Mouse (Mus musculus) heart, embryonic 10.5 days (tissue): ENCODE measurements around the gene Gm6020. TPM values are rescaled to one million over a fixed set of nuclear protein-coding genes. Genes with fewer than 3 reads are reported as not detected.

Experiments
- DNase-seq: peaks from one replicate; pipeline ENCODE4 v3.0.0-alpha.2; 2017; ENCODE audit warnings: low spot score
- H3K27ac ChIP-seq: fragments of 300-500 bp; sonication (generic); 2 replicates; pipeline ENCODE4 v1.5.1; 2016; ENCODE audit warnings: mild to moderate bottlenecking
- H3K27me3 ChIP-seq: fragments of 300-500 bp; sonication (generic); 2 replicates; pipeline ENCODE4 v1.6.1; 2016; ENCODE audit warnings: mild to moderate bottlenecking; ENCODE audit not compliant: poor library complexity, insufficient read depth, severe bottlenecking
- H3K36me3 ChIP-seq: fragments of 300-500 bp; sonication (generic); 2 replicates; pipeline ENCODE4 v1.6.1; 2016; ENCODE audit warnings: mild to moderate bottlenecking, moderate library complexity
- H3K4me1 ChIP-seq: fragments of 300-500 bp; sonication (generic); 2 replicates; pipeline ENCODE4 v1.6.1; 2016; ENCODE audit warnings: mild to moderate bottlenecking
- H3K4me3 ChIP-seq: fragments of 300-500 bp; sonication (generic); 2 replicates; pipeline ENCODE4 v1.5.1; 2016; ENCODE audit warnings: mild to moderate bottlenecking, moderate library complexity
- H3K9me3 ChIP-seq: fragments of 300-500 bp; sonication (generic); 2 replicates; pipeline ENCODE4 v1.6.1; 2016; ENCODE audit warnings: mild to moderate bottlenecking, moderate library complexity
- WGBS: fragments of 180-500 bp; shearing (Covaris S2); methylation state at CpG from one replicate; pipeline ENCODE4 v1.1.7; 2016; 5-methylcytosine and 5-hydroxymethylcytosine counted together
- polyA plus RNA-seq: library from polyadenylated mRNA; unstranded; fragments of >200 nt; fragmentation: Nextera tagmentation; extraction: Ambion mirVana; gene quantifications from 2 replicates; pipeline ENCODE4 v1.2.1, GENCODE M21; 2016

Gene Gm6020
- polyA plus RNA-seq, 1 experiment from 2014 or later = not detected

DNA sequence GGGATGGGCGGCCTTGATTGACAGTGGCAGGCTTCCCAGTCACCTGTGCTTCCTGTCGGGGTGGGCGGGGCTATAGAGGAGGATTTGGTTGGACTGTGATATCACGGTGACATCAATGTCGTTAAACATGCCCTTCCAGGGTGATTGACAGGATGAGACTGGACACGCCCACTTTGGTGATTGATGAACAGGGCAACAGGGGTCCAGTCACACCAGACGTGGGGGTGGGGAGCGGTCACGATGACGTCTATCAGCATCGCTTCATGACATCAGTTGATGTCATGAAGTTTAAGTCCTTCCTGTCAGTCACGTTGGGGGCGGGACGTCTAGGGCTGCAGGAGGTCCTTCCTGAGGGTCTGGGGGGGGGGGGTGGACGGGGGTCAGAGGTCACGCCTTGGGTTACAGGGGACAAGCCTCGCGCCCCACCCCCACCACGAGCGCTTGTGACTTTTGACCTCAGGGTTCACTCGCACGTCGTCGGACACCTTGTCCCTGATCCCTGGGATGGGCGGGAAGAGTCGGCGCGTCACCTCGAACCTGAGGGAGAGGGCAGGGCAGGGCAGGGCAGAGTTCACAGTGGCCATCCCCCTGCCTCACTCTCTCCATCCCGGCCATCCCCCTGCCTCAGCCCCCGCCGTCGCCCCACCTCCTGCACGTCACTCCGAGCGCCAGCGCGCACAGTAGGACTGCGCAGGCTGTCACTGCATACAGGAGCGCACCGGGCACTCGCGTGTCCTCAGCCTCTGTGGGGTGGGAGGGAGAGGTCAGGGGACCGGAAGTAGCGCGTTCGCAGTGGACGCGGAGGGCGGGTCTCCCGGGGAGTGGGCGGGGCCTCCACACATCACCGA is 41.2 kb downstream of the Gm6020 start:
- Histone ChIP-seq H3K9me3 (peaks cover 8% of the 10 kb centered on the region; the same call in 1 of the 2 replicates), H3K27me3 (no peaks in the 10 kb centered on the region), H3K36me3 (0 out of 2 replicates have a peak, but pooled peaks cover 6% of the 10 kb centered on the region), H3K4me1 (peaks cover 26% of the 10 kb centered on the region), H3K4me3 (peak overlapping the region; percentile 79), H3K27ac (peak overlapping the region; percentile 94)
- 31% methylated on average over 52 of the region's 53 CpGs for WGBS
- no peak for DNase-seq

DNA sequence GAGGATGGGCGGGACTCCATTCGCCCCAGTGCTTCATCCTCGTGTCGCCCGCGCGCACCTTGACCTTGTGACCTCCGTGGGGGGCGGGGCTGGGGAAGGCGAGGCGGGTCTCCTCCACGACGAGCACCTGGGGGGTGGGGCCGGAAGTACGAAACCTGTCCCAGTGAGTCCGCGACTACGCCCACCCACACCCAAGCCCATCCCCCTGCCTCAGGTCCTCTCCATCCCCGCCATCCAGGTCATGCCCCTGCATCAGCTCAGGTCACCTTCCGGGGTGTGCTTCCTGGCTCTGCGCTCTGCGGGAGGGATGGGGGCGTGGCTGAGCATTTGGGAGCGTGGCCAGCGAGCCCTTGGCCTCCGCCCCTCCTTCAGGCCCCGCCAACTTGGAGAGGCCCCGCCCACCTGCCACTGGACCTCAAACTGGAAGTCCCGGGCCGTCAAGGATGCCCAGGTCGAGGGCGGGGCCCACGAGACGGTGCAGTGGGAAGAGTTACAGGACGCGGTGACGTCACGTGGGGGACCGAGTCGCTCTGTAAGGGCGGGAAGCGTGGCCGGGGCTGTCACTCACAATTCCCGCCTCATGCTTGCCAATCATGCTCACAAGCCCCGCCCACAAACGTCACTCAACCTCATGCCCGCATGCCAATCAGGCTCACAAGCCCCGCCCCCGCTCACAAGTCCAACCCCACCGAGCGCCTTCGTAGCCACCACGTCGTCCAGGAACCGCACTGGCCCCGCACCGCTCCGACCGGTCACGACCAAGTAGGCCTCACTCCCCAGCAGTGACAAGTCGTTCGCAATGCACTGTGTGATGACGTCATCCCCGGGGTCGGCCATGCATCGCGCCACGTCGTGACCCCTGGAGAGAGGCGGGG is 42.1 kb downstream of the Gm6020 start:
- 0 out of 2 replicates have a peak, but pooled peaks cover 6% of the 10 kb centered on the region for H3K36me3 ChIP-seq
- peak overlapping the region; percentile 94 for H3K27ac ChIP-seq
- 8% methylated on average over 70 of the region's 70 CpGs for WGBS
- H3K9me3 ChIP-seq = peaks cover 8% of the 10 kb centered on the region; the same call in 1 of the 2 replicates
- peak overlapping the region; percentile 79 for H3K4me3 ChIP-seq
- H3K27me3 ChIP-seq = no peaks in the 10 kb centered on the region
- peaks cover 26% of the 10 kb centered on the region for H3K4me1 ChIP-seq
- peak; percentile 95 for DNase-seq

DNA sequence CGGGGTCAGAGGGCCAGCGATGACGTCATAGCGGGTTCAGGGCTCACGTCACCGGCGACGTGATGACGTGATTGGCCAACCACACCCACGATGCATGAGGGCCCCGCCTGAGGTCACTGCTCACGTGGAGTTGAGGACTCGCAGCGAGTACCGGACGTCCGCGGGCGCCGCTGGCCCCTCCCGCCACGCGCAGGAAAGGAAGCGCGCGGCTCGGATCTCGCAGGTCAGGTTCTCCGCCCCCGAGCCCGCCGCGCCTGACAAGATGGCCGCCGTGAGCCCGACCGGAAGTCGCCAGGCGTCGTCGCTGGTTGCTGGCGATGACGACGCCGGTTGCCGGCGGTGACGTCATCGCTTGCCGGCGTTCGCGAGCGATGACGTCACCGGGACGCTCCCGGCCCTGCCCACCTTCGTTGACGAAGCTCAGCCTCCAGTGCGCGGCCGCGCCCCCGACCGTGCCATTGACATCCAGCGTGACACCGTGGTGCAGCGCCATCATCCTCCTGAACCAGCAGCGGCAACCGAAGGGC is 42.8 kb downstream of the Gm6020 start:
- Histone ChIP-seq H3K36me3 (0 out of 2 replicates have a peak, but pooled peaks cover 6% of the 10 kb centered on the region), H3K4me3 (peak overlapping the region; percentile 79), H3K27me3 (no peaks in the 10 kb centered on the region), H3K4me1 (peaks cover 26% of the 10 kb centered on the region), H3K27ac (peak overlapping the region; percentile 94), H3K9me3 (peaks cover 8% of the 10 kb centered on the region; the same call in 1 of the 2 replicates)
- WGBS = 4% methylated on average over 69 of the region's 71 CpGs
- no peak for DNase-seq

DNA sequence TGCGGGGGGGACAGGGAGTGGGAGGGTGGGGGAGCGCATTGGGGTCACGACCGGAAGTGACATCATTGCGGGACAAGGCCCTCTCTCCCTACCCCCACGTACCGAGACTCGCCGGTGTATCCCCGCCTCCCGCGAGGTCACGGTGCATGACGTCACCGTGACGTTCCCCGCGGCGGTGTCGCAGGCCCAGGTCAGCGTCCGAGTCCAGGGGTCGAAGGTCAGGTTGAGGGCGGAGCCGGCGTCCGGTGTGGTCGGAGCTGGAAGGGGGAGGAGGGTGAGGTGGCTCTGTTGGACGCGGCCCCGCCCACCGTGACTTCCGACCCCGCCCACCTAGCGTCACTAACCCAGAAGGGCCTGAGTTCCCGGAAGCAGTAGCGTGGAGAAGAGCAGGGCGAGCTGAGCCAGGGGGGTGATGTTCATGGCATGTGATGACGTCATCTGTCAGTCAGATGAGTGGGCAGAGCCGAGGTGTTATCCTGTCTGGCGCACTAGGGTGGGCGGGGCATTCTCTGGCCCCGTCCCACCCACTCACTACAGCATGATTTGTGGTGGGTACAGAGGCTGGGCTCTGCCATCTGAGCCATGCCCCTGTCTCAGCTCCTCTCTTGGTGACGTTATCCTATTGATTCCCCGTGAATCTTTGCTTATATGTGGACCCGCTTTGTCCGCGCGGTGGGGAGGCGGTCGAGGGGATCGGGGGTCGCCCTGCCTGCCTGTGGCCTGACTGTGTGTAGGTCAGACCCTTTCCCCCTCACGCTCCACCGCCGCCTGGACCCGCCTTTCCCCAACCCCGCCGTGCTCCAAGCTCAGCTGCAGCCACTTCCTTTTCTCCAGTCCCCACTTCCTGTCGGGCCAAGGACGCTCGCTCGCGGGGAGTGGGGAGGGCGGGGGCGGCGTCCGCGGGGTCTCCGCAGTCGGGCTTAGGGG is 43.5 kb downstream of the Gm6020 start:
- Histone ChIP-seq H3K4me1 (peaks cover 26% of the 10 kb centered on the region), H3K9me3 (peaks cover 8% of the 10 kb centered on the region; the same call in 1 of the 2 replicates), H3K27me3 (no peaks in the 10 kb centered on the region), H3K4me3 (peak overlapping the region; percentile 79), H3K36me3 (0 out of 2 replicates have a peak, but pooled peaks cover 6% of the 10 kb centered on the region), H3K27ac (peak overlapping the region; percentile 94)
- DNase-seq = peak; percentile 97
- 3% methylated on average over 70 of the region's 71 CpGs for WGBS

DNA sequence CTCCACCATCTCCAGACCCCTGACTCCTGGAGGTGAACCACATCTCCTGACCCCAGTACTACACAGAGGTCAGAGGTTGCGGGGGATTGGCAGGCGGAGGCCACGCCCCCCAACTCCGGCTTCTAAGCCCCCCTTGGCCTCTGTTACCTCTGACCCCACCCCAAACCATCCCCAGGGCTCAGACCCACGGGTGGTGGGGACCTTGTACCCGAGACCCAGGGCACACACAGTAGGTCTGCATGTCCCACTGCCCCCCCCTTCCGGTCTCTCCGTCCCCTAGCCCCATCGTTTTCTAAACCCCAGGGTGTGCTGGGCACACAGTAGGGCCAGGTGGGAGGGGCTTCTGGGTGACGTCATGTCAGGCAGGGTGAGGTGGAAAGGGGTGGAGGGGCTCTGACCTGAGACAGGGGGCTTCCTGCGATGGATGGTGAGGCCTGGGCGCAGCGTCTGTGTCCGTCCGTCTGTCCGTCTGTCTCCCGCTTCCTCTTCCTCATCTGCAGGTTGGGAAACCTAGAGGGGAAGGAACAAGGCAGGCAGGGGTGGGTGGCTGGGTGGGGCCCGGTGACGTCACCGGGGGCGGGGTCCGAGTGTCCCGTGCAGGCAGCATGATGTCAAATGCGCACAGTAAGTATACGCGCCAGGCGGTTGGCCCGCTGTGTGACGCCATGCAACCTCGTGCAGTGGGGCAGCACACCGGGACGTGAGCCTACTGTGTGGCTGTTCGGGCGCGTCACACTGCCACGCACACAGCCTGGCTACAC is 44.4 kb downstream of the Gm6020 start, which contains the start of gene Csf2ra:
Gene Csf2ra, minus strand, starts transcription at position 489 of the 761 bp plus-strand sequence.
- H3K4me3 ChIP-seq = peak within 1 kb of the TSS; percentile 79
- DNase-seq = no peak
- WGBS = 53% methylated on average over 36 of the region's 36 CpGs
- peak within 1 kb of the TSS; percentile 94 for H3K27ac ChIP-seq
- H3K27me3 ChIP-seq = no peaks in the 10 kb centered on the region
- H3K36me3 ChIP-seq = 0 out of 2 replicates have a peak, but pooled peaks cover 6% of the 10 kb centered on the region
- H3K9me3 ChIP-seq = peaks cover 8% of the 10 kb centered on the region; the same call in 1 of the 2 replicates
- H3K4me1 ChIP-seq = peaks cover 26% of the 10 kb centered on the region

Other genes starting within 250 kb of the Gm6020 start
- gene Zfp950, start 43.0 kb upstream of the Gm6020 start, polyA plus RNA-seq = 21.8 and 26.0 TPM in 2 replicates
- 0.09 and 0.10 TPM in 2 replicates for gene Gm7102, start 7.6 kb upstream of the Gm6020 start, polyA plus RNA-seq
- 27.9 and 28.1 TPM in 2 replicates for gene Csf2ra, start 44.5 kb downstream of the Gm6020 start, polyA plus RNA-seq
- gene Gm21060, start 113.2 kb downstream of the Gm6020 start, polyA plus RNA-seq = not detected in 2 replicates